Mouse (Mus musculus) layer of hippocampus, postnatal 10 days (tissue): Measurements from ENCODE around the gene Rhbdf1. TPM values are rescaled to one million over a fixed set of nuclear protein-coding genes. Genes with fewer than 3 reads are reported as not detected.

Source experiments
- DNase-seq, 2 experiments: peaks; one replicate each; pipeline ENCODE4 v3.0.0; 2021; ENCODE audit warnings: low spot score in 2 of 2
- total RNA-seq, 2 experiments: library from RNA; stranded (reverse); gene quantifications; 2 replicates each; pipeline ENCODE4 v1.2.3; 2021

Gene Rhbdf1
- total RNA-seq, 2 experiments from 2014 or later = 25.9 to 32.8 TPM

GRCm38 (mm10) chr11:32241391-32241790 is 19.3 kb upstream of the Rhbdf1 start:
- no peak for DNase-seq

DNA sequence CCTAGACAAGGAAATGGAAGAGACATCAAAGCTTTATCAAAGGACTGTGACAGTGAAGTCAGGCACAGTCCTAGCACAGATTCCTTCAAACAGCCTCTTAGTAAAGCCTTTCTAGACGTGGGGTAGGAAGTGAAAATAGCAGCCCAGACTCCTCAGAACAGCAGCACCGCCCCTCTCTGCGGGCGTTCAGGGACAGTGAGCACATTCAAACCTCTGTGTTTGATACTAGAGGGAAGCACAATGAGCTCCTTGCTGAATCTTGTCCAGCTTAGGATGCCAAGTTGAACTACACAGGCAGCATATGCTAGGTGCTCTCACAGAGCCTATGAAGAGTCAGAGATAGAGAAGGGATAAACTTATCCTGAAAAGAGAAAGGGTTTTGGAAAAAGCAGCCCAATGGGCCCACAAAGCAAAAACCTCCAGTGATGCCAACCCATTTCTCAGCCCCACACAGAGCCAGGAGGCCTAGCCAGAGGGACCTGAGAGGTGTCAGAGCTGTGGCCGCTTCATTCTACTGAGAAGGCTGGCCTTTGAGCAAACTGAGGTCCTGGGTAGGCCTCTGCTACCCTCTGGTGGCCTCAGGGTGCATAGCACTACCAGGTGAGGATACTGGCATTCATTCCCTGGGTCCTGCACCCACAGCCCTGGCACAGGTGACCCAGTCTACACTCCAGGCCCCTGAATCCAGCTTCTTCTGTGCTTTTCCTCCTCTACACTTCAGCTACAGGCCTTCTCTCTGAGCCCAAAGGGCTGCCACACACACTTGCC is 16.2 kb upstream of the Rhbdf1 start:
- DNase-seq = peak; percentile 77 to 83

DNA sequence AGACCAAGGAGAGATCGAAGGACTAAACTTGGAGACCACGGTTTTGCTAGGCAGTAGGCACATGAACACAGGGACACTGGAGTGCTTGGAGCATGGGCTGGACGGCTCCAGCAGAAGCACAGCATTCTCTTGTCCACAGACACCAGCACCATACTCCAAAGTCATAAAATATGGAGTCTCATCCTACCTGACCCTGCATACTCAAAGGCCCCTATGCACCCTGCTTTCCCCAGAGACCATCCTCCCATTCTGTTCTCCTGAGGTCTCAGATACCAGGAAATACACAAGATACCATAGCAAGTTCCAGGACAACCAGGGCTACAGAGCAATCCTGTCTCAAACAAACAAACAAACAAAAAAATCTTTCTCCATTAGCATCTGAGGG is 15.3 kb upstream of the Rhbdf1 start:
- no peak for DNase-seq

GRCm38 (mm10) chr11:32236712-32237410 is 14.8 kb upstream of the Rhbdf1 start:
- DNase-seq = peak; percentile 75 to 79

DNA sequence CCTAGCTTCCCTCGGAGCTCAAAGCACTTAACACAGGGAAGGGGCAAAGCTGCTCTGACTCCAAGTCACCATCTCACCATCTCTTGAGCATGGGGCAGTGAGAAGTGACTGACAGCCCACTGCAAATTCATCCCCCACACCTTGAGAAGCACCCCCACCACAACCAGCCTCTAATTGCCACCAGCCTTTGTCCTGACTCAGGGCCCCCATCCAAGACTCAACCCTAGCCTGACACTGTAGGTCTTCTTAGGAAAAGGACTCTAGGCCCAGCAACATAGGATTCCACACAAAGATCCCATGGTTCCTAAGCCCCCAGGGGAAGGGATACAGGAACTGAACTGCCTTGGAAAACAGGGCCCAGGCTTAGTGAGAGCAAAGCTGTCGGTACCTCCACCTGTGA is 14.0 kb upstream of the Rhbdf1 start:
- DNase-seq = peak in 1 of 2 experiments; percentile 29

GRCm38 (mm10) chr11:32235646-32236045 is 13.5 kb upstream of the Rhbdf1 start:
- DNase-seq = peak; percentile 75 to 86

DNA sequence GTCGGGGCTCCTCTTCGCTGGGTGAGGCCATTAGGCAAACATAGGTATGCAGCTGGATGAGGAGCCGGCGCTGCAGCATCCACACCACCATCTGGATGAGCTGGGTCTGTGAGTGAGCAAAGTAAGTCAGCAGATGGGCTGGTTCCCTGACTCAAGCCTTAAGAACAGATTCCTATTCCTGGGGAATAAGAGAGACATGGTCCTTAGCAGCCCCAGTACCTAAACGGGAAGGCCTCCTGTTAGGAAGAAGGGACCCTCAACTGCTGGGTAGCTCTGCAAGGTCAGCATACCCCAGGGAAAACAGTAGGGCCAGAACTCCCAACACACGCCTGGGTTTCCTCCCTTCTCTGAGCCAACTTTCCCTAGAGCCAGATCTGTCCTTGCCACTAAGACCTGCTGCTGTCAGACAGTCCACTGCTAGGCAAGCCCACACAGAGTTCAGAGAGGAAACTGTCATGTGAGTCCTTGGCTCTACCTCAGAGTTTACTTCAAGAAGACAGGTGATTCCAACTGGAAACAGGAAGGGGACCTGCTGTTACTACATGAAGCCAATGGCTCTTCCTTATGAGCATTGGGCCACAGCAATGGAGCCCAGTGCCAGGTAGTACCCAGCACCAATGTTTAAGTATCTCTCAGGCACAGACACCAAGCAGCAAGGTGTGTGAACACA is 12.9 kb upstream of the Rhbdf1 start:
- DNase-seq = peak in 1 of 2 experiments; percentile 26

DNA sequence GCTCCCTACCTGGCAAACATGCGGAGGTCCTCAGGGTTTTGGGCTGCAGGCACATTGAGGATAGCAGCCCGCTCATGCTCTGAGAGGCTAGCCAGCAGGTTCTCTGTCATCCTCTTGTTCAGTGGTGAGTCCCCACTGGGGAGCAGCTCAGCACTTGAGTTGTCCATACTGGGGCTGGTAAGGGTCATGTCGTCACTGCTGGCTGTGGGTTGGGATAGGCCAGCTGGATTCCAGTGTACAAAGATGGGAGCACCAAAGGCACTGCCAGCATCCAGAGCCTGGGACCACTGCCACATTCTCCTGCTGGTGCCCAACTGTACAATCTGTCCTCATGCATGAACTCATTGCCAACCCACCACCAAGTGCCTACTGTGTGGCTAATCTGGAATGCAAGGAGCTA is 11.8 kb upstream of the Rhbdf1 start:
- DNase-seq = peak; percentile 73 to 74

DNA sequence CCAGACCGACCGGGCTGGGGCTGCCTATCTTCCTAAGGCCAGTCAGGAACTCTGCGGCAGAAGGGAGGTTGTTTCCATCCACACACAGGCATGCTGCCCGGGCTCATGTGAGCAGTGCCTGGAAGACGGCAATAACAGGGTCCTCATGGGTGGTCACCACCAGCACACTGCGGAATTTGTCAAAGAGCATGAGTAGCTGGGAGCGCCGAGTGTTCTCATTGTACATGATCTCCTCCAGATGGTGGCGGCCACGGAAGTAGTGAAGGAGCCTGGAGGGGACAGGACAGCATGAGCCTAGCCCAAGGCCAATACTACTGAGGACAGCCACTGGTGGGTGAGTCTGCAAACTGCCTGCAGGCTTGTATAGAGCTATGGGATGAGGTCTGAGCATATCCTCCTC is 10.7 kb upstream of the Rhbdf1 start:
- DNase-seq = no peak

GRCm38 (mm10) chr11:32231125-32231524 is 9.0 kb upstream of the Rhbdf1 start:
- DNase-seq = no peak

- DNase-seq = peak in 1 of 2 experiments; percentile 68
These were observed 8.1 kb upstream of the Rhbdf1 start for GRCm38 (mm10) chr11:32230220-32230619.

GRCm38 (mm10) chr11:32228292-32228845 is 6.3 kb upstream of the Rhbdf1 start:
- no peak for DNase-seq

DNA sequence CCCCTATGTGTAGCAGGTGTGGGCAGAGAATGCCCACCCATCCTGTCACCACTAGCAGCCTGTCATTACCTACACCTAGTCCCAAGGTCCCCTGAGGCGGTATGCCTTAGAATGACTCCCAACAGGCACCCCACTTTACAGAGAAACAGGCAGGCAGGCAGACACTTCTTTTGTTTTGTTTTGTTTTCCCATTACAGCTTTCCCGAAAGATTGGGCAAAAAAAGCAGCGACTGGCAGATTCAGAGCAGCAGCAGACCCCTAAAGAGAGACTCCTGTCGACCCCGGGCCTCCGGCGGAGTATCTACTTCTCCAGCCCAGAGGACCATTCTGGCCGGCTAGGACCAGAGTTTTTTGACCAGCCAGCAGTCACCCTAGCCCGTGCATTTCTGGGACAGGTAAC is 5.5 kb upstream of the Rhbdf1 start:
- no peak for DNase-seq

- no peak for DNase-seq
These were observed 4.9 kb upstream of the Rhbdf1 start for GRCm38 (mm10) chr11:32227041-32227440.

DNA sequence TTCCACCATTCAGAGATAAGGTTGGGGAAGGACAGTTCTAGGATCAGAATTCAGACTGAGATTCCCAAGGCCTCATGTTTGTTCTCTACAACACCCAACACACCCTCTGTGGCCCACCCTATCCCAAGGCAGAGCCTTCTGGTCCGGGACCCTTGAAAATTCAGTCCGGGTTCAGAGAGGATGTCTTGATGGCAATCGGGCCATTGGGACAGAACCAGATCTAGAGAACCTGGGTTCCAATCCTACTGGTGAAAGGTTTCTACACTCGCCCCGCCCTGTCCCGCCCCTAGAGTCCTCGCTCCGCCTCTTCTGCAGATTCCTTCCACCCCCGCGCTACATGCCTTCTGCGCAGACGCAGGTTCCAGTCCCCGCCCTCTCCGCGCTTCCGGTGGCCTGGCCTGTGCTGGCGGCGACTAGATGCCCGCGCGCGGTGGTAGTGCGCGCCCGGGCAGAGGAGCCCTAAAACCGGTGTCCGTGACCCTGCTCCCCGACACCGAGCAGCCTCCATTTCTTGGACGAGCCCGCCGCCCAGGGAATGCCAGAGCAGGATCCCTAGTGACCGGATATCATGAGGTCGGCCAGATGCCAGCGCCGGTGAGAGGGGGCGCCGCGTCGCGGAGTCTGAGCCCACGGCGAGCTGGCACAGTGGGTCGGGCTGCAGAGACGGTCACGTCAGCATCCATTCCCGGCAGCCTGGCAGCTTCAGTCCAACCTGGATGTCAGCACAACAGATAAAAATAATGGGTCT is 4.2 kb upstream of the Rhbdf1 start, which contains the start of gene Mpg:
Gene Mpg, plus strand, starts transcription at position 382 of the 748 bp plus-strand sequence.
- DNase-seq = peak; percentile 85 to 89

DNA sequence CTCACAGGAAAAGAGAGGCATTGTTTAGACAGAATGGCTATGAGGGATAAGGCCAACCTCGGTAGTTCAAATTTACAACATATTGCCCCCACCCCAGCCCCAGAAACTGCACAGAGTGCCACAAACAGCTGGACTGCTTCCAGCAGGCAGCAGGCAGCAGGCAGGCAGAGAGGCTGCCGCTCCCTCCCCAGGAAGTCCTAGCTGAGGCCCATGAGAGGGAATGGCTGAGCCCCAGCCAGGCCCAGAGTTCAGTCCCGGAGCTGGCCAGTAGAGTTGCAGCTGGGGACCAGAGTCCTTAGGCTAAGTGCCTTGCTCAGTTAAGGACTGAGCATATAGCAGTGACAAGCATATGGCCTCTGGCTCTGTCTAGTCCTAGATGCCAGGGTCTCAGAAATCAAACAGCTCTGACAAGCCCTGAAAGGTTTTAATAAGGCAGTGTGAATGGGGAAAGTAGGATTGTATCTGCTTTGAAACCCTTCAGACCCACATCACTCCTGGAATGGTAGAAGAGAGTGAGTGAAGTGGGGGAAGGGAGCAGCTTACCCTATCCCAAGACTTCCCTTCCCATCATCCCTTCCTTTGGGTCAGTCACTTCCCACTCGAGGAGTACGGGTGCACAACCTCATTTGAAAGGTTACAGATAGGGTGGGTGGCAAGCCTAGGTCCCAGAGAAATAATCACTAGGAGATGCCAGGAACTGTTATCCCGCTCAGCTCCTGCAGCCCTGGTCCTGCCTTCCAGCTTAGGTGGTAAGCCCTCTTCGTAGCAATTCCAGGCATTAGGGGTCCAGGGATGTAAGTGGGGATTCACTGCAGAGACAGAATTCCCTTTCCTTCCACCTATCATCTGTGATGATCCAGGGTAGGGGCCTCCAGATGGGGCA is 3.4 kb upstream of the Rhbdf1 start:
- peak in 1 of 2 experiments; percentile 58 for DNase-seq

GRCm38 (mm10) chr11:32224468-32225139 is 2.5 kb upstream of the Rhbdf1 start:
- DNase-seq = peak in 1 of 2 experiments; percentile 69

- DNase-seq = peak in 1 of 2 experiments; percentile 11
These were observed 1.3 kb upstream of the Rhbdf1 start for GRCm38 (mm10) chr11:32223297-32223967.
